Mouse (Mus musculus): ENCODE data around the gene Cdkn1a.

DNA sequence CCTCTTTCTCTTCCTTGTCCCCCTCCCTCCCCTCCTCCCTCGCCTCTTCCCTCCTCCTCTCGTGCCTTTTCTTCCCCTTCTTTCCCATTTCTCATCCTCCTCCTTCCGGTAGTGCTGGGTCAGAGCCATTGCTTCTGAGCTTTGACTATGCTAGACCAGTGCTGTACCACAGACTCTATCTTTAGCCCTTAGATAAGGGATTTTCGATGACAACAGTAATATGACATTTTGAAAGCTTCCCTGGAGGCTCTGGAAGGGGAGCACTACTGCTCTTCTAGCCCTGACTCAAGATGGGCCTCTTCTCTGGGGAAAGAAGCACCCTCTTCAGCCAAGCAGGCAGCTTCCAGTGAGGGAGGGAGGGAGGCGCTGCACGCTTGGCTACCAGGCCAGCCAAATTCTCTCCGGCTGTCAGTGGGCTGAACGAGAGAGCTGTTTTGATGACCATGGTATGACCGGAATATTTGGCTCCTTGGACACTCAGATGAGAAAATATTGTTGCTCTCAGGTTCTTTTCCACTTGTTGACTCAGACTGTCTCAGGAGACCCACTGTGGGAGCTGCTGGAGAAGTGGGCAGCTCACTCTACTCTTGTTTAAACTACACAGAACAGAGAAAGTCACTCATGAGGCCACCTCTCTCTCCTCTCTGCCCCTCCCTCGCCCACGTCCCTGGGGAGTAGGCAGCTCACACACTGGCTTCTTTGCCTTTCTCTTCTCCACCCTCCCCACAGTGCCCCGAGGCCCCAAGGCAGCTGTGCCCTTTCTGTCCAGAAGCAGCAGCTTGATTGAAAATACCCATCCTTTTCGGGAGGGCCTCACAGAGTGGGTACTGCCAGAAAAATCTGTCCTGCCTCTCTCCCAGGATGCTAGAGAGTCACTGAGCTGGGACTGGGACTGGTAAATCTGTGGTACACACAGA lies 28.4 kb upstream of the Cdkn1a start:
- TF ChIP-seq CTCF (IDR thresholded peaks at IDR 0.05), result 0 out of 2 replicates have a peak, but pooled peaks have one; percentile 20
- no peak for TF ChIP-seq EP300 (IDR thresholded peaks at IDR 0.05; ENCODE audit: insufficient read depth, low read depth, low read length)
